Mouse (Mus musculus) megakaryocyte, adult 5-6 weeks (primary cell): ENCODE results near the gene Arhgap21. TPM values are rescaled to one million over a fixed set of nuclear protein-coding genes. Genes with fewer than 3 reads are reported as not detected.

Experiments
- ATAC-seq: 2 replicates; pipeline ENCODE4 v1.8.0; 2016; ENCODE audit warnings: mild to moderate bottlenecking, inconsistent platforms; ENCODE audit not compliant: poor library complexity, severe bottlenecking
- total RNA-seq, 2 experiments: library from RNA; stranded (forward) in 1 of 2; stranded (reverse) in 1 of 2; fragments of 153-499, 151-499 nt in 1 of 2; fragments of 221-1000, 200-1000 nt in 1 of 2; gene quantifications; 2 replicates each; pipeline versions ENCODE4 v1.2.3 to v1.2.4; 2015 to 2017

The Arhgap21 gene
- total RNA-seq, 2 experiments from 2014 or later = 11.4 to 17.3 TPM

DNA sequence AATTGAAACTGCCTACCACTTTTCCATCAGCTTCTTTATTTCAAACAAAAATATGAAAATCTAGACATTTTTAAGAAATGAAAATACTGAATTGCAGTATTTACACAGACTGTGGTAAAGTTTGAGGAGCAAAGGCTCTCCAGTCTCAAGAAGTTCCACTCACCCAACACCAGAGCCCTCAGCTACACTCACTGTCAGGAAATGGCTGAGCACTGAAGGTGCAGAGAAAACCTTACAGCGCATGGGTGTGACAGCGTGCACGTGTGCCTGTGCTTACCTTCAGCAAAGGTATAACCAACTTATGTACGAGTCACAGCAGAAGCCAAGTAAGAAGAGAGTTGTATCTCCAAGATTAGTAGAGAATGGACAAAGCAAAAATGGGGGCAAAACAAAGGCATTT, 66.8 kb downstream of the Arhgap21 start:
- no peak for ATAC-seq

DNA sequence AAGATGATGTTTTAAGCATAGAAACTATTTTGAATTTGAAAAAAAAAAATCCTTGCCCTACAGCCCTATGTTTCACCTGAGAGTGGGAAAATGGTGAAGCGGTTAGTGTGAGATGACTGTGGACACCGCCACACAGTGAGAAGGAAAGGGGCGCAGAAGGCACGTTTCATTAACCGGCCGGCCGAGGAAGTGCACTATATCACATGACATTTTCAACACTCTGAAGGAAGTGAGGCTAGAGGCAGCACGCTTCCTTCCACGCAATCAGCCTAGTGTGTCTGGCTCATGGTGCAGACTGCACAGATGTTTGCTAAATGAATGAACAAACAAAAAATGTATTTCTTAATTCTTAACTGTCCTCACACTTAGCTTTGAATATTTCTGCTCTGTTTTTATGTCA, 69.4 kb downstream of the Arhgap21 start:
- ATAC-seq = peak; percentile 94

- ATAC-seq = peak; percentile 94
Observed at GRCm38 (mm10) chr2:20898684-20899083, 70.0 kb downstream of the Arhgap21 start.

GRCm38 (mm10) chr2:20896446-20896845, 72.2 kb downstream of the Arhgap21 start:
- no peak for ATAC-seq

DNA sequence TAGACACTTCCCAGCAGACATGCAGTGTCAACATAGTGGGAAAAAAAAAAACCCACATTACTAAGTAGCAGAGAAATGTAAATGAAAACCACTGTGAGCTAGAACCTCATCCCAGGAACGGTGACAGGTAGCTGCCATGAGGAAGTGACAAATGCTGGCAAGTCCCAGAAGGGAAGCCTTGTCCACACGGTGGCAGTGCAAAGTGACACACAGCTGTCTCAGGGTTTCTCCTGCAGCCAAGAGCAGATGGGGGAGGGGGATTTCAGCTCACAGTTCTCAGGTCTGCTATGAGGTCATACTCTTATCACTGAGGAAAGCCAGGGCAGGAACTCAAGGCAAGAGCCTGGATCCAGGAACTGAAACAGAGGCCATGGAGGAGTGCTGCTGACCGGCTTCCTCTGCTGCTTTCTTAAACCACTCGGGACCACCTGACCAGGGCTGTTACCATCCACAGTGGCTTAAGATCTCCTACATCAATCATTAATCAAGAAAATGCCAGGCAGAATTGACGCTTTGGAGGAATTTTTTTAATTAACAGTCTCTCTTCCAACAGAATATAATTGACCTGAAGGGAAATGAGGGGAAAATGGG, 74.5 kb downstream of the Arhgap21 start:
- ATAC-seq = peak; percentile 38

- ATAC-seq = no peak
Observed at GRCm38 (mm10) chr2:20888751-20889150, 79.9 kb downstream of the Arhgap21 start.

- ATAC-seq = no peak
Observed at GRCm38 (mm10) chr2:20883288-20883687, 85.4 kb downstream of the Arhgap21 start.

DNA sequence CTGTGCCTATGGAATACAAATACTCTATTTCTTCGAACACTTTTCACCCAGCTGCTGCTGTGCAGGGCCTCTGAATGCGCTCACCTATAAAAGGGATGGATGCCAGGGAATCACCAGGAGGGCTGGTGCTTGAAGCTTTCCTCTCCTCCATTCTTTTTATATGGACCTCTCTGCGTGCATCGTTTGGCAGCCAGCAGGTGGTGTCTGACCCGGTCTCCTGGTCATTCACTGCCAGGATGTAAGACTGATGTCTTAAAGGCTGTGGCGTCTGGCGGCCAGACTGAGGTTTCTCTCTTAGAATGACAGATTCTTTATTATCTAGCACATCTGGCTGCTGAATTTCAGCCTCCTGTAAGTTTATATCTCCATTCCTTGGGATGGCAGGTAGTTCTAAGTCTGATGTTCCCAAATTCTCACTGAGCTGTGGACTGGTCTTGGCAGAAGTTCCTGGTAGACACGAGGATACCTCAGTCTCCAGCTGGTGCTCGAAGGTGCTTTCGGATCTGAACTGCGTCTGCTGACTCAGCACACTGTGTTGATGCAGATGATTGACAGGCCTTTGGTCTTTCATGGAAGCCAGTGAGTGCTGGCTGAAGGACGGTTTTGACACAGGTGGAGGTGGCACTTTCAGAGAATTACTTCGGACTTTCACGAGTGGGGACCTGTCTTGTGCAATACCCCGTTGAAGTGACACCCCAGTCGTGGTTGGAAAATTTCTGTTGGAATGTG, 88.6 kb downstream of the Arhgap21 start:
- ATAC-seq = no peak

DNA sequence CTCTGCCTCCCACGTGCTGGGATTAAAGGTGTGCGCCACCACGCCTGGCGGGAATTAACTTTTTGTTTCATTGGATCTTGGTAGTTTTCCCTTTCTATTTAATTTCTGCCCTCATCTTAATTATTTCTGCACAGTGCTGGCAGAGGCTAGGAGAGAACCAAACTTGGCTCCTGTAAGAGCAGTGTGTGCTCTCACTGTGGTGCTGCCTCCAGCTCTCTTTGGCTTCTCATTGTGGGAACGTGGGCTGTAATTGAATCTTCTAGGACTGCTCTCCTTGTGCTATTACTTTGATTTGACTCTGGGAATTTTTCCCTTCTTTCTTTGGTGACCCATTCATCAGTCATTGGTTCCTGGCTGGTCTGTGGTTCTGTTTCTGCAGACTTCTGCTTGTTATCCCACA, 94.1 kb downstream of the Arhgap21 start:
- no peak for ATAC-seq

DNA sequence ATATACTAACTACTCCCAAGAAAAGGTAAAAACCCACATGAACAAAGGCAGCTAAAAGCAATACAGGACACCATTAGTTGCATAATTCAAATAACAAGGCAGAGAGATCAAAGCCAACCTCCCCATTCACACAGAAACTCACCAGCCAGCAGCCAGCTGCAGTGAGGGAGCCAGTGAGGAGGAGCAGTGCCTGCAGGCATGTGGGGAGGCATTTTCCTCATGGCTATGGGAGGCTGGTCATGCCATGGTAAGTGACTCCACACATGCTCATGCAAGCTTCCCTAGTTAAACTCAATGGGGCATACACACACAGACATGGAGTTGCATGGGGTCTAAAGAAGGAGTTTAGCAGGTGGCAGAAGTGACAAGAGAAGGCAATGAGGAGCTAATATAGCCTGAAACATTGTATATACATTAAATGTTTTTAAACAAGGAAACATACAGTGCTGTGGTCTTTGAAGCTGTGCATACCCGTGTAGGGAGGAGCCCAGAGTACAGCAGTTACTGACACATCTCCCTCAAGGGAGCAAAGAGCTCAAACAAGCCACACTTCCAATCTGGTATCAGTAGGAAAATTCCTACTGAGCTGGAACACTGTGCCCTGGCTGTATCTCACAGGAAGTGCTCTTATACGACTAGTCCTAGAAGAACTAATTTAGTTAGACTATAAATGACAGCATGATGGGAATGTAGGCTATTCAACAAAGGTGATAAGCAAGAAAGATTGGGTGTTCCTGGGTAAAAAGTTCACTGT, 99.3 kb downstream of the Arhgap21 start:
- no peak for ATAC-seq

- ATAC-seq = no peak
Observed at GRCm38 (mm10) chr2:20868052-20868451, 100.6 kb downstream of the Arhgap21 start.

- ATAC-seq = no peak
Observed at GRCm38 (mm10) chr2:20865795-20866194, 102.9 kb downstream of the Arhgap21 start.

DNA sequence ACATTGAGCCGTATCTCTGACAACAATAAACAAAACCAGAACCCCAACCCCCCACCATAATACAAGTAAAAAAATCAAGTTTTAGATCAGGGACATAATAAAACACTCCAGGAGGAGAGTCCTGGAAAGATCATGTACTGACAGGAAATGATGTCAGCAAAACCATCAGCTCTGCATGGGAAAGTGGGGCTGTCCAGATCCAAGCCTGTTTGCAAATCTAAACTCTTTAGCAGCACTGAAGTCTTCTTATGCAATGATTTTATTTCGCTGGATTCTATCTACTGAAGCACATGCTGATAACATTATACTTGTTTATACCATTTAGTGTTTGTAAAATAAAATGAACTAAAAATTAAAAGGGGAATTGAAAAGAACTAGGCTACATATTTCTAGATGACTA, 104.1 kb downstream of the Arhgap21 start:
- no peak for ATAC-seq

GRCm38 (mm10) chr2:20860756-20861155, 107.9 kb downstream of the Arhgap21 start:
- ATAC-seq = no peak

DNA sequence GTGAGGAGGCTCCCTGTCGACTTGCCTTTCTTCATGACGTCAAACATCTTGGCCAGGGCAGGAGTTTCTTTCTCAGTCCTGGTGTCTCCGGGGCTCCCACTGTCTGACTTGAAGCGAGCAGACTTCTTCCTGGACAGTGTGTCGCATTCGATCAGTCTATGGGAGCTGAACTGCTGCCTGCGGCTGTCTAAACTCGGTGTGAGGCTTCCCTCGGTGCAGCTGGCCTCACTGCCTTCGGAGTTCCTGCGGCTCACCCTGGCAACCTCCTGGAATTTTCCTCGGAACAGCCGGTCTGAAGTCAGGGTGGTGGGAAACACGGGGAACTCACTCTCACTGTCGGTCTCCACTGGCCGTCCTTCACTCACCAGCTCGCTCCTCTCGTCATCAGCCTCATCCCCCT, 119.3 kb downstream of the Arhgap21 start:
- no peak for ATAC-seq

DNA sequence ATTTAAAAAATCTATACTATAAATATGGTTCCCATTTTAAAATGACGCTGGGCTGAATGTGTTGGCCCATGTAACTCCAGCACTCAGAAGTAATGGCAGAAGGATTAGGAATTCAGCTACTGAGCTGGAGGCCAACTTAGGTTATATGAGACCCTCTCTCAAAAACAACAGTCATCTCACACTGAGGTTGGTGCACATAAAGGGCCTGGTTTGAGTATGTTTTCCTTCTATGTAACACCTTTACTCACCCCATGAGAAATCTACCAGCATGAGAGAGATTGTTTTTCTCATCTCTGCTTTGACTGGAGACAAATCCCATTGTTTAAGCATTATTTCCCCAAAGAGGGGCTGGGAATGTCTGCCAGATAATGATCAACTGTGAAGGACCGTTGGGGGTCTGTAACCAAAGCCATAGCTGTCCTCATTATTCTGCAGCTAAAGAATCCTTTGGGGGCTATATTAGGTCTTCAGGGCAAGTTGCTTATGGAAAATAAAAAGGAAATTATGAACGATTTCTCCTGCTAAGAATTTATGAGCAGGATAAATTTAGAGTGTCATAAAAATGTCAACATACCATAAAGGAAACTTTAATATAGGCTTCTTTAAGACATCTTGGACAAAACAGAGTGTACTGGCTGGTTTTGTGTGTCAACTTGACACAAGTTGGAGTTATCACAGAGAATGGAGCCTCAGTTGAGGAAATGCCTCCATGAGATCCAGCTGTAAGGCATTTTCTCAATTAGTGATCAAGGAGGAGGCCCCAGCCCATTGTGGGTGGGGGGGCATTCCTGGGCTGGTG, 136.9 kb downstream of the Arhgap21 start:
- no peak for ATAC-seq

- no peak for ATAC-seq
Observed at GRCm38 (mm10) chr2:20830882-20831281, 137.8 kb downstream of the Arhgap21 start.

- ATAC-seq = no peak
Observed at GRCm38 (mm10) chr2:20826258-20826657, 142.4 kb downstream of the Arhgap21 start.

DNA sequence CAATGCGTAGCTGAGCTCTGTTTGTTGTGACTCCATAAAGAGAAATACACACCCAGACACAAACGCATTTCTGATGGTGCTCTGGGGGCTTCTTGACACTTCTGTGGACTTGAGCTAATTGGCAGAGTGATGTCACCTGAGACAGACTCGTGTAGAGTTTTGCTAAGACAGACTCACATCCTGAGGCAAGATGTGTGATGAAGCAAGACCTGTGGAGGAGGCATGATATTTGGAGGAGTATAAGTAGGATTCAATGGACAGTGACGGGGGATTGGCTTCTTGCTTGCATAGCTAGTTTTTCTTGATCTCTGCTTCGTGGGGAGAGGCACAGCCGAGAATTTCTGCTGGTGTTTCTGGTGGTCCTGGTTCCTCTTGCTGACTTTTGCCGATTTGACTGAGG, 150.5 kb downstream of the Arhgap21 start:
- ATAC-seq = no peak

DNA sequence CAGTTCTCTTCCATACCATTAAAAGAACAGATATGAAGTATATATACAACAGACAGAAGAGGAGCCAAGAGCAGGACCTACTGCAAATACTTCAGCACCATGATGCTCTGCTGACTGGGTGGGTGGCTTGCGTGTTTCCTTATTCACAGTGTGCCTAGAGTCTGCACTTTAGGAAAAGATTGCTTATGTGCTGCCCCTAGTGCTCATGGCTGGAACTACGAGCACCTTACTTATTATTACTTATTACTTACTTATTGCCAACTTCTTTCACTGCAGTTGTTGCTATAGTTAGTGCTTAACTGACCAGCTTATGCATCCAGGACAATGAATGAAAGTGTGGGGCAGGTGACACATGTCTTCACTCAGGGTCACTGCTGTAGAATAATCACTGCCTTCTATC, 154.7 kb downstream of the Arhgap21 start:
- ATAC-seq = 0 out of 2 replicates have a peak, but pooled peaks have one; percentile 7

- ATAC-seq = no peak
Observed at GRCm38 (mm10) chr2:20811506-20811905, 157.2 kb downstream of the Arhgap21 start.
